Mouse (Mus musculus) heart, postnatal 0 days (tissue): ENCODE measurements at regions not wholly inside any gene's neighbourhood (a gene's known extent, or its start where the extent isn't known, plus 50 kb on each side); places are given as distances from the start of the nearest gene placed in this dataset.

ENCODE experiments used
- CTCF ChIP-seq: IDR thresholded peaks from 2 replicates; pipeline ENCODE4 v1.5.1; 2016; ENCODE audit warnings: antibody characterized with exemption, control low read depth, low read depth
- EP300 ChIP-seq: IDR thresholded peaks from 2 replicates; pipeline ENCODE4 v1.6.1; 2016; ENCODE audit warnings: antibody characterized with exemption, low read depth

DNA sequence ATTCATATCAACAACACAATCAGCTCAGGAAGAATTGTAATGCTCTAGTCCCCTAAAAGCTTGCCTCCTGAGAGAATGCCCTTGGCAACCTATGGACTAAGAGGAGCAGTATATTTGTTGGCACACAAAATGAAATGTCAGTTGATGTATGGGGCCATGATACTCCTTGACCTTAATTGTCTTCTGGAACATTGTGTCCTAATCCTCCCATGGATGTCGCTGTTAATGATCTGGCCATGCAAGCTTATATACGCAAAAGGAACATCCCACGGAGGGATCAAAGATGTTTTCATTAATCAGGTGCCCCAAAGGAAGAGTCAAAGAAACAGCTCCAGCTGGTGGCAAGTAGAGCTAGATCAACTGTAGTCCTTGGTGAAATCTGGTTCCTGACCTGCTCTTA is 178.0 kb downstream of the Mid1ip1 start:
- TF ChIP-seq CTCF (no peak), EP300 (no peak)
